Mouse (Mus musculus) lung, adult 2 months (tissue): ENCODE results near the gene Scube1.

Experiments
- CTCF ChIP-seq: fragments of 200-500 bp; IDR thresholded peaks from 2 replicates; pipeline ENCODE4 v1.5.1; 2011; ENCODE audit warnings: mild to moderate bottlenecking, low read length, control low read depth; ENCODE audit not compliant: insufficient read depth
- POLR2A ChIP-seq: fragments of 200-500 bp; IDR thresholded peaks from 2 replicates; pipeline ENCODE4 v1.6.1; 2011; ENCODE audit warnings: low read depth, mild to moderate bottlenecking, control low read depth, low read length, borderline replicate concordance; ENCODE audit errors: extremely low read depth

DNA sequence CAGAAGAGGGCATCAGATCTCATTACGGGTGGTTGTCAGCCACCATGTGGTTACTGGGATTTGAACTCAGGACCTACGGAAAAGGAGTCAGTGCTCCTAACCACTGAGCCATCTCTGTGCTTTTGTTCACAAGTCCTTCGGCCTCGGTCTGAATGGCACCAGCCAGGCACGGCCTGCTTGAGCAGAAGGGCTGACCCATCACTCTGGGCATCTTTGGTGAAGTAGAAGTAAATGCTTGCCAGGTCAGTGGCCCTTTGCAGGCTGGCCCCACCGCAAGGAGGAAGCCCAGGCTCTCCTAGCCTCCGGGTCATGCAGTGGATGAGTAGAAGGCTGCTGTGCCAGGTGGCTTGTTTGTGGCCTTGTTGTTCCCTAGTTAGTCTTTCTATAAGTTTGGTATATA is 121.4 kb downstream of the Scube1 start:
- TF ChIP-seq CTCF (no peak), POLR2A (no peak)
